Mouse (Mus musculus) midbrain, embryonic 10.5 days (tissue): Measurements from ENCODE around the gene Morc3. TPM values are rescaled to one million over a fixed set of nuclear protein-coding genes. Genes with fewer than 3 reads are reported as not detected.

Source experiments
- DNase-seq: peaks from one replicate; pipeline ENCODE4 v3.0.0-alpha.2; 2017; ENCODE audit warnings: low spot score
- H3K27ac ChIP-seq: fragments of 300-500 bp; sonication (generic); replicated peaks from 2 replicates; pipeline ENCODE4 v1.5.1; 2016; ENCODE audit warnings: mild to moderate bottlenecking
- H3K27me3 ChIP-seq: fragments of 300-500 bp; sonication (generic); 2 replicates; pipeline ENCODE4 v1.6.1; 2016; ENCODE audit warnings: low read depth, mild to moderate bottlenecking; ENCODE audit not compliant: poor library complexity, severe bottlenecking
- H3K36me3 ChIP-seq: fragments of 300-500 bp; sonication (generic); 2 replicates; pipeline ENCODE4 v1.6.1; 2016; ENCODE audit warnings: mild to moderate bottlenecking, moderate library complexity
- H3K4me1 ChIP-seq: fragments of 300-500 bp; sonication (generic); 2 replicates; pipeline ENCODE4 v1.6.1; 2016
- H3K4me3 ChIP-seq: fragments of 300-500 bp; sonication (generic); 2 replicates; pipeline ENCODE4 v1.5.1; 2016; ENCODE audit warnings: mild to moderate bottlenecking, moderate library complexity
- H3K9me3 ChIP-seq: fragments of 300-500 bp; sonication (generic); replicated peaks from 2 replicates; pipeline ENCODE4 v1.6.1; 2016; ENCODE audit warnings: mild to moderate bottlenecking
- WGBS: fragments of 180-500 bp; shearing (Covaris S2); methylation state at CpG from one replicate; pipeline ENCODE4 v1.1.7; 2016; 5-methylcytosine and 5-hydroxymethylcytosine counted together
- polyA plus RNA-seq: library from polyadenylated mRNA; unstranded; fragments of >200 nt; fragmentation: Nextera tagmentation; extraction: Ambion mirVana; gene quantifications from 2 replicates; pipeline ENCODE4 v1.2.1, GENCODE M21; 2016

Morc3 gene
- 29.5 and 31.6 TPM in 2 replicates for polyA plus RNA-seq

GRCm38 (mm10) chr16:93831627-93832395, at the start of gene Morc3:
Morc3 (plus strand) TSS chr16:93832121.
- no peaks in the 10 kb centered on the region; the same call in 1 of the 2 replicates for H3K9me3 ChIP-seq
- 12% methylated on average over 55 of the region's 55 CpGs for WGBS
- H3K4me1 ChIP-seq, result peaks cover 13% of the 10 kb centered on the region
- H3K27me3 ChIP-seq, result peaks cover 4% of the 10 kb centered on the region; the same call in 1 of the 2 replicates
- peak within 1 kb of the TSS; percentile 98 for H3K4me3 ChIP-seq
- peaks cover 32% of the 10 kb centered on the region for H3K36me3 ChIP-seq
- peak within 1 kb of the TSS; percentile 99 for H3K27ac ChIP-seq
- peak; percentile 100 for DNase-seq

DNA sequence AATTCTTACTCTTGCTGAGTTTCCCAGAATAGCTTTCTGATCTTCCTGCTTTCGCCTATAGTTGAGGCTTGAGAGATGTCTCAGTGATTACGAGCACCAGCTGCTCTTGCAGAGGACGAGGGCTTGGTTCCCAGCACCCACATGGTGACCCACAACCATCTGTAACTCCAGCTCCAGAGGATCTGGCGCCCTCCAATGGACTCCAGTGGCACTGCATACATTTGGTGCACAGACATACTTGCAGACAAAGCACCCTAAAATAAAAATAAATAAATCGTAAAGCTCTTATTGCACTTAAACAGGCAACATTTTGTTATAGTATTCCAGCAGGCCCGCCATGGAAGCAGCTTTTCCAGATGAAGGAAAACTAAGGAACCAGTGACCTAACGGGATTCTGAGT, 47.7 kb upstream of the Morc3 start:
- peaks cover 5% of the 10 kb centered on the region; the same call in 1 of the 2 replicates for H3K4me1 ChIP-seq
- H3K27ac ChIP-seq, result no peak overlapping the region
- peaks cover 6% of the 10 kb centered on the region for H3K36me3 ChIP-seq
- H3K27me3 ChIP-seq, result no peaks in the 10 kb centered on the region
- H3K4me3 ChIP-seq, result no peak overlapping the region
- no peak for DNase-seq
- peaks cover 5% of the 10 kb centered on the region for H3K9me3 ChIP-seq
- WGBS, result 93% methylated on average over 7 of the region's 7 CpGs

DNA sequence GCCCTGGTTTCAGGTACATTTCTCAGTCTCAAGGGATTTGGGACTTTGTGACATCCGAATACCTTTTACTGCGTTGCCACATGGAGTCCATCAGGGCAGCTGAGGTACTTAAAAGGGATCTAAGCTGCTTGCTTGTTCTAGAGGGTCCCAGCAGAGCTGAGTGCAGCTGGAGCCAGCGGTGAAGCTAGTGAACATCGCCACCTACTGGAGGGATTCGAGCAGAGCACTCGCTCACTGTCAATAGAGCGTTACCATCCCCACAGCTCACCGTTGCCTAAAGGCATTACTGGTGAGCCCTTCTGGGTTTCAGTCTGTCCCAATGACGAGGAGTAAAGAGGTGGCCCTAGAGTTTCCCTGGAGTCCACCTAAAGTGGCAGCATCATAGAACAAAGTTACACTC, 46.1 kb upstream of the Morc3 start:
- Histone ChIP-seq H3K4me1 (peaks cover 14% of the 10 kb centered on the region; the same call in 1 of the 2 replicates), H3K36me3 (peaks cover 6% of the 10 kb centered on the region), H3K27me3 (no peaks in the 10 kb centered on the region), H3K4me3 (no peak overlapping the region), H3K27ac (peak overlapping the region; percentile 49; the same call in 1 of the 2 replicates), H3K9me3 (peaks cover 5% of the 10 kb centered on the region)
- peak; percentile 82 for DNase-seq
- 5% methylated on average over 9 of the region's 9 CpGs for WGBS

DNA sequence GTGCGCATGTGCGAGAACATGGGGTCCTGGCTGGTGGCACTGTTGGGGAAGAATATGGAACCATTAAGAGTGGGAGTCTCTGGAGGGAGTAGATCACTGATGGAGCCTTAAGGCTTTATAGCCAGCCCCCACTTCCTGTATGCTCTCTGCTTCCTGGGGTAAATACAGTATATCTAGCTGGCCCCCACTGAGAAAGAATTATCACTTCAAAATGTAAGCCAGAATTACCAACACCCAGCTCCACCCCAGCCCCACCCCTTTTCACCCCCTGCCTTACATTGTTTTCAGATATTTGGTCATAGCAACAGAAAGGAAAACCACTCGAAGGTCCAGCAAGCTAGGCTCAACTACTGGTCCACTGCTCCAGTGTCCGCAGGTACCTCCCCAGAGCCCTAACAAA, 43.5 kb upstream of the Morc3 start:
- no peak overlapping the region for H3K27ac ChIP-seq
- H3K4me3 ChIP-seq, result no peak overlapping the region
- peaks cover 5% of the 10 kb centered on the region for H3K9me3 ChIP-seq
- H3K4me1 ChIP-seq, result peaks cover 17% of the 10 kb centered on the region; the same call in 1 of the 2 replicates
- no peak for DNase-seq
- H3K36me3 ChIP-seq, result peaks cover 6% of the 10 kb centered on the region
- WGBS, result 89% methylated on average over 4 of the region's 4 CpGs
- no peaks in the 10 kb centered on the region for H3K27me3 ChIP-seq

- WGBS, result 94% methylated on average over 8 of the region's 8 CpGs
Observed at GRCm38 (mm10) chr16:93788881-93789280, 43.0 kb upstream of the Morc3 start.

DNA sequence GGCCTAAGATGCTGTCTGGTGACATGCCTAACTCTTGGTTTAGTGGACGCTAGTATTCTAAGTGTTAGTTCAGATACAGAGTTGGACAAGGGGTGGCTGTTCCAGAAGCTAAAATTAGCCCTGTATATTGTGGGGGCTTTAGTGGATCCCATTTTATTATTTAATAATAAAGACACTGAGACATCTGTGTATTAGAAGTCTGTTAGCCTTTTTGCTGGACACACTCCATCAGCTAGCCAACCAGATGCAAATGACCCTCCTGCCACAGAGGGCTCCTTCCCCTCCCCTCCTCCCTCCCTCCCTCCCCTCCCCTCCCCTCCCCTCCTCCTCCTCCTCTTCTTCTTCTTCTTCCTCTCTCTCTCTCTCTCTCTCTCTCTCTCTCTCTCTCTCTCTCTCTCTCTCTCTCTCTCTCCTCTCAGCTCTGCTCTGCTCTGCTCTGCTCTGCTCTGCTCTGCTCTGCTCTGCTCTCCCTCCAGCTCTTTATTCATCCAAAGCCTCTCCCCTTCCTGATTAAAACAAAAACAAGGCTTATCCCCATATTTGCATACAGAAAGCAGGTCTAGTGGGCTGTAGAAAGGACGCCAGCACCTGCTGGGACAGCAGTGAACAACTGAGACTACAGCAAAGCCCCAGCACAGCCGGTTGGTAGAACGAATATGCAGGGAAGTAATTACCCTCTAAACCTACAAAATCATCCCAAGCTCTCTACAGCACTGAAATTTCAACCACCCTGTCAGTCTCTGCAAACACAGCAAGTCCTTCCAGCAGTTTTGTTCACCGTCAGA, 41.8 kb upstream of the Morc3 start:
- Histone ChIP-seq H3K4me3 (no peak overlapping the region), H3K36me3 (no peaks in the 10 kb centered on the region), H3K27me3 (no peaks in the 10 kb centered on the region), H3K4me1 (peaks cover 17% of the 10 kb centered on the region; the same call in 1 of the 2 replicates), H3K27ac (0 out of 2 replicates have a peak overlapping the region, but pooled peaks have one; percentile 14), H3K9me3 (no peaks in the 10 kb centered on the region)
- no peak for DNase-seq
- WGBS, result 30% methylated on average over 5 of the region's 5 CpGs

More at GRCm38 (mm10) chr16:93788881-93789280, 43.0 kb upstream of the Morc3 start:
- H3K4me1 ChIP-seq, result peaks cover 17% of the 10 kb centered on the region; the same call in 1 of the 2 replicates
- H3K27me3 ChIP-seq, result no peaks in the 10 kb centered on the region
- peaks cover 4% of the 10 kb centered on the region for H3K9me3 ChIP-seq
- H3K4me3 ChIP-seq, result no peak overlapping the region
- no peak overlapping the region for H3K27ac ChIP-seq
- peaks cover 5% of the 10 kb centered on the region for H3K36me3 ChIP-seq
- DNase-seq, result no peak

DNA sequence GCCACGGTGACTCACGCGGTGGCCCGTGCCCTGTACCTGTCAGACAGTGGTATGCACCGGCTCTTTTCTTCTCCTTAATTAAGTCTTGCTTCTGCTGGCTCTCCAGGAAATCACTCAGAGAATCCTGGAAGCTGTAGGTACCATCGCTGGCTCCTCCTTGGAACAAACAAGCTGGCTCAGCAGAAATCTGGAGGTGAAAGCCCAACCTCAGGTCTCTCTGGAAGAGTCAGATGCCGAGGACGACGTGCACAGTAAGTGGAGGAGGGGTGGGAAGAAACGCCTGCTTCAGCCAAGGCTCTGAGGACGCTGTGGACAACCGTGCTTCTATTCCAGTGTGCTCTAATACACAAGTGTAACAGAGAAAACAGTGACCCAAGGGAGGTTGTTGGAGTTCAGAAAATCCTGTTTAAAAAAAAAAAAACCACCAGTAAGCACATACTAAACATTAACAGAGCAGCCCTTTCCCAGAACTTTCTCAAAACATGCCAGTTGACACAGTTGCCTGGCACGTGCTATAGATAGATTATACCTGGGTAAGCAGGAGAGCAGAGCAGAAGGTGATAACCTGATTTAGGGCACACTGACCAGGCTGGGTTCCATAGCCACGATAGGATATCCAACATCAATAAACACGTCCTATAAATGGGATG, 38.8 kb upstream of the Morc3 start:
- no peak overlapping the region for H3K4me3 ChIP-seq
- WGBS, result 82% methylated on average over 15 of the region's 15 CpGs
- H3K27ac ChIP-seq, result no peak overlapping the region
- H3K9me3 ChIP-seq, result no peaks in the 10 kb centered on the region
- H3K27me3 ChIP-seq, result no peaks in the 10 kb centered on the region
- no peaks in the 10 kb centered on the region for H3K36me3 ChIP-seq
- no peak for DNase-seq
- peaks cover 16% of the 10 kb centered on the region for H3K4me1 ChIP-seq

DNA sequence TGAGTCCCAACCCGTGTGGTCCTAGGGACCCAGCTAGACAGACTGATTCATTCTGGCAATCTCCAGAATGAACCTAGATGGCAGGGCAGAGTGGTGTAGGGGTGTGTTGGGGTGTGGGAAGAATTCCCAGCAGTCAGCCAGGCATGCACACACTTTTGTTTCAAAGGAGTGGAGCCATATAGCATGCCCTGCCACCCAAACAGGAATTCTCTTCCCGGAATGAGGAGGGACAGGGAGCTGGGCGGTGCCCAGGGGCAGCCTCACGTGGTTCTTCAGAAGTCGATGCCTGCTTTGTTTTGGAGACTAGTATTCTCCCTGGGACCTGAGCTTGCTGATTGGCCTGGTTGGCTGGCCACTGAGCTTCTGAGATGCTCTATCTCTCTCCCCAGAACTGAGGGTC, 37.1 kb upstream of the Morc3 start:
- no peak for DNase-seq
- H3K27ac ChIP-seq, result no peak overlapping the region
- WGBS, result 72% methylated on average over 5 of the region's 5 CpGs

DNA sequence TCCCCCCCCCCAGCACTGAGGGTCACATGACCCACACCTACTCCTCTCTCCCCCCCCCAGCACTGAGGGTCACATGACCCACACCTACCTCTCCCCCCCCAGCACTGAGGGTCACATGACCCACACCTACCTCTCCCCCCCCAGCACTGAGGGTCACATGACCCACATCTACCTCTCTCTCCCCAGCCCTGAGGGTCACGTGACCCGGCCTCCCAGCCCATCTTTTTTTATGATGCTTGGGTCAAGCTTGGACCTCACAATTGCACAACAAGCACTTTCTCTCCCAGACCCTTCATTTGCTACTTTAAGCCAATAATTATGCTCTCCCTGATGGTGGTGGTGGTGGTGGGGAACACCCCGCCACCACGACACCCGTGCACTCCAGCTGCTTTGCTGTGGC, 36.5 kb upstream of the Morc3 start:
- Histone ChIP-seq H3K4me1 (peaks cover 11% of the 10 kb centered on the region), H3K4me3 (no peak overlapping the region), H3K9me3 (no peaks in the 10 kb centered on the region), H3K36me3 (peaks cover 4% of the 10 kb centered on the region; the same call in 1 of the 2 replicates), H3K27ac (no peak overlapping the region), H3K27me3 (no peaks in the 10 kb centered on the region)
- no peak for DNase-seq
- WGBS, result 92% methylated on average over 5 of the region's 5 CpGs

More for the DNA sequence above, 37.1 kb upstream of the Morc3 start:
- Histone ChIP-seq H3K4me1 (peaks cover 16% of the 10 kb centered on the region), H3K9me3 (no peaks in the 10 kb centered on the region), H3K4me3 (no peak overlapping the region), H3K36me3 (no peaks in the 10 kb centered on the region), H3K27me3 (no peaks in the 10 kb centered on the region)

DNA sequence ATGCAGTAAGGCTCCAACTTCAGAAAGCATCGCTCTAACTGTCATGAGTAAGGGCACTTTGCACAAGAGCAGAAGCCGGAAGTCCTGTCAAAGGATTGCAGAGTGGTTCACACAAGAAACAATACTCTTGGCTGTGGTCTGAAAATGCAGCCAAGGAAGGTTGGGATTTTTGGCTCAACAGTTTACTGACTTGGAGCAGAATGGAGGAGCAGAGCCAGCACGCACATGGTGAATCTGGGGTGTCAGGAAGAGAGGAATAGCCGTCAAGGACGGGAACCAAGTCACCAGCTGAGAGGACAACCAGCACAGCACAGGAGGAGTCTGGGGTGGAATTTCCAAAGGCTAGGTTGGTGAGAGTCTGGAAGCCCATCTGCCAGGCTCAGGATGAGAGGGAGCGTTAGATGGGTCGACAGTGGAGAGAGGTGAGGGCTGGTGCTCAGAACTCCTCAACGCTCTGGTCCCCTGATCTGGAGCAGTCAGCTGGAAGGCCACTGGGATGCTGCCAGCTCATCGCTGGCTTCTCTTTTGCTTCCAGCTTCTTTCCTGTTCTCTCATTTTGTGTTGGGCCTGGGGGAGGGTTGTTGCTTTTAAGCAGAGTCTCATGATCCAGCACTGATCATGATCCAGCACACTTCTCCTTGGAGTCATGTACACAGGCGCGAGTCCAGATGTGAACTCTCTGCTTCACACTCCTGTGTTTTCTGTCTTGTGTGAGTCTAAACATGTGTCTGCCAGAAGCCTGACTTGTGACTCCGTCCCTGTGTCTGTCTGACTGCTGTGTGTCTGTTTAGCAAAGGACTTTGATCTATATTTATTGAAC, 34.7 kb upstream of the Morc3 start:
- Histone ChIP-seq H3K27ac (no peak overlapping the region), H3K4me3 (no peak overlapping the region), H3K27me3 (no peaks in the 10 kb centered on the region), H3K36me3 (peaks cover 6% of the 10 kb centered on the region; the same call in 1 of the 2 replicates), H3K4me1 (peaks cover 4% of the 10 kb centered on the region), H3K9me3 (no peaks in the 10 kb centered on the region)
- no peak for DNase-seq
- 91% methylated on average over 12 of the region's 12 CpGs for WGBS

DNA sequence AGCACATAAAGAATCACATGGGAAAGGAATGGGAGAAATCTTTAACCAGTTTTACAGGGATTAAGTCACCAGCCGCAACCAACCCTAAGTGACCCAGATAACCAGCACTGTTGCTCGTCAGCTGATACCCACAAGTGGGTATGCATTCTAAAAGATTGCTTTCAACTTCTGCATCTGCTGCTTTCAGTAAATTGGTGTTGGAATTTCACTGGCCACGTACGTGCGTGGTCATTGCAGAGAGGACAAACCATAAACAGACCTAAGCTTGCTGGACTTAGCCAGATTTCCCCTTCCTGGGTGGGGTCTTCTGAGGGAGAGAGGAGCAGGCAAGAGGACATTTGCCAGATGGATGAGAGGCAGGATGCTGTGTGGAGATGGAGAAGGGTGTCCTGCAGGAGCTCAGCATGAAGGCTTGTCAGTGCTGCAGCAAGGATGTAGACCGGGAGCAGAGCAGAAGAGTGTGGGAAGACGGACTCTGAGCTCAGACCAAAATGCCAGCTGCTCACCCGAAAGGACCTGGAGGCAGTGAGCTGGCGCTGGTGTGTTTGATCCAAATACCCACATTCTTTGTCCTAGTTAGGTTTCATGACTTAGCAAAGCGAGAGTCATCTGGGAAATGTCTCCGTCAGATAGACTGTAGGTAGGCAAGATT, 34.0 kb upstream of the Morc3 start:
- WGBS, result 89% methylated on average over 11 of the region's 11 CpGs
- Histone ChIP-seq H3K4me3 (no peak overlapping the region), H3K9me3 (no peaks in the 10 kb centered on the region), H3K36me3 (peaks cover 6% of the 10 kb centered on the region; the same call in 1 of the 2 replicates), H3K4me1 (peaks cover 4% of the 10 kb centered on the region), H3K27ac (no peak overlapping the region), H3K27me3 (no peaks in the 10 kb centered on the region)
- no peak for DNase-seq
